Mouse (Mus musculus): ENCODE data around the gene Acbd3. TPM values are rescaled to one million over a fixed set of nuclear protein-coding genes. Genes with fewer than 3 reads are reported as not detected.

Gene Acbd3
- polyA plus RNA-seq (2014; fragmentation: Nextera tagmentation; extraction: Ambion mirVana), result 18.8 and 28.0 TPM in 2 replicates

DNA sequence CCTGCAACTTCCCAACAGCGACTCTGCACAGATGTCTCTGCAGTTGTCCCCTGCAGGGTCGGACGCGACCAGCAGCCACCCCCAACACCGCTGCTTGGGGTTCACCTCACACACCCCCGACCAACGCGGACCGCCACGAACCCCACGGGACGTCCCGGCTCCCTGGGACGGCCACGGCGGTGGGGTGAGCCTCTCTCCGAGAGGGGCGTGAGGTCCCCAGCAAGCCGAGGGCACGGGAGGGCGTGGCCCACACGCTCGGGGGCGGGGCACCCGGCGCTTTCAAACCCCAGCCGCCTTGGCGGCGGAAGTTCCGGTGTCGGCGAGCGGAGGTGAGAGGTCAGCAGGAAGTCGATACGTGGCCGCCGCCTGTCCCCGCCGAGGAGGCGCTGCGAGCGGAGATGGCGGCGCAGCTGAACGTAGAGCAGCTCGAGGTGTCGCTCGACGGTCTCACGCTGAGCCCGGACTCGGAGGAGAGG is at the start of gene Acbd3:
Gene Acbd3 (plus strand): TSS at position 340 of the 476 bp plus-strand sequence.
- Histone ChIP-seq H3K4me1 (ENCODE audit: control insufficient read depth, insufficient read depth, low read length) (peaks cover 11% of the 10 kb centered on the region), H3K4me2 (replicated peaks; ENCODE audit: low read depth, low read length) (peak within 1 kb of the TSS; percentile 67), H3K9ac (ENCODE audit: low read depth, low read length) (peak within 1 kb of the TSS; percentile 99), H3K27me3 (ENCODE audit: control insufficient read depth, insufficient read depth, low read length) (no peaks in the 10 kb centered on the region), H3K9me3 (ENCODE audit: control insufficient read depth, low read length) (no peaks in the 10 kb centered on the region), H3K4me3 (ENCODE audit: low read length) (peak within 1 kb of the TSS; percentile 100), H3K36me3 (ENCODE audit: control insufficient read depth, insufficient read depth, low read length) (no peaks in the 10 kb centered on the region), H3K27ac (ENCODE audit: low read depth, low read length) (peak within 1 kb of the TSS; percentile 93)
- 0% methylated on average over 48 of the region's 52 CpGs for WGBS
- peak; percentile 93 for ATAC-seq (ENCODE audit: low FRiP score, low TSS enrichment)

DNA sequence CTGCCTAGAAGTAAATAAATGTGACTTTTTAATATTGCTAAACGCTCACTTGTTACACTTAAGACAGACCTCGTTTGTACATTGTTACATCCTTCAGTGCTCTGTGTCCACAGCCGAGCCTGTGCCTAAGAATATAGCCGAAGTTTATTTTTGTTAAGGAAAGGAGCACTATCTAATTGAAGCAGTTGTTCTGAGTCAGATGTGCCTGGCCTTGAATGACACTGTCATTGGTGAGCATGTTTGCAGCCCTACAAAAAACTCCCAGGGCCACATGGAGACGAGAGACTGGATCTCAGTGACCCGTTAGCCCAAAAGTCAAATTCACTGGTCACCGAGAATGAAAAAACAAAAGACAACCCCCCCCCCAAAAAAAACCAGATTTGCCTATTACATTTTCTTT is 34.6 kb upstream of the Acbd3 start:
- Histone ChIP-seq H3K27me3 (ENCODE audit: control insufficient read depth, insufficient read depth, low read length) (peaks cover 16% of the 10 kb centered on the region), H3K9ac (ENCODE audit: low read depth, low read length) (no peak overlapping the region), H3K9me3 (ENCODE audit: control insufficient read depth, low read length) (no peaks in the 10 kb centered on the region), H3K27ac (ENCODE audit: low read depth, low read length) (no peak overlapping the region), H3K4me3 (ENCODE audit: low read length) (no peak overlapping the region), H3K4me1 (ENCODE audit: control insufficient read depth, insufficient read depth, low read length) (no peaks in the 10 kb centered on the region), H3K4me2 (replicated peaks; ENCODE audit: low read depth, low read length) (no peak overlapping the region), H3K36me3 (ENCODE audit: control insufficient read depth, insufficient read depth, low read length) (peaks cover 37% of the 10 kb centered on the region)
- ATAC-seq (ENCODE audit: low FRiP score, low TSS enrichment), result no peak
- 91% methylated on average over 7 of the region's 7 CpGs for WGBS

DNA sequence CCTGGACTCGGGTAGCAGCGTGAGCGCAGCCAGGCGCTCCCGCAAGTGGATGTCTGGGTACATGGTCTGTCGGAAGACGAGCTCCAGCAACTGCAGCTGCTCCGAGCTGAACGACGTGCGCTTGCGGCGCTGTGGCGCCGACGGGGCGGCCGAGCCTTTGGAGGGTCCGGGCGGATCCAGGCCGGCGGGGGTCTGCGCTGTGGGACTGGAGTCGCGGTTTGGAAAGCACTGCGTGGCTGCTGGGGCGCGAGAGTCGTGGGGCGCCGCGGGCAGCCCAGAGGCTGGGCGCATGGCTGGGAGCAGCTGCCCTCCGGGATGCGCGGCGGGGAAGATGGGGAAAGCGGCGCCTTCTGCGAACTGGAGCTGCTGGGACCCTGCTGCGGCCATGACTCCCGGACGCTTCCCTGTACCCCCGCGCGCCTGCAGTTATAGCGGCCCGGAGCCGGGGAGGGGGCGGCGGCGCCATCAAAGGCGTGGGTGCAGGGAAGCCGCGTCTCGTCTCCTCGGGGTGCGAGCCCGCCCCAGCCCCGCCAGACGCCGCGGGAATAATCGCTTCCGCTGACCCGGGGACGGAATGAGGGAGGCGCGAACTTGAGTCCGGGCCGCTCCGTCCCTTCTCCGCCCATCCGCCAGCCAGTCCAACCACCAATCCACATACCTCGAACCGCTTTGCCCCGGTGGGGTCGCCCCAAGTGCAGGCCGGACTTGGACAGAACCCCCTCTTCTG is 29.1 kb upstream of the Acbd3 start, which contains the start of gene Mixl1:
Gene Mixl1 (minus strand): TSS at position 409 of the 727 bp plus-strand sequence.
- peak within 1 kb of the TSS; percentile 59 for H3K4me2 ChIP-seq (replicated peaks; ENCODE audit: low read depth, low read length)
- peak; percentile 54; the same call in 1 of the 2 replicates for ATAC-seq (ENCODE audit: low FRiP score, low TSS enrichment)
- under 1% methylated on average over 63 of the region's 79 CpGs for WGBS
- peak within 1 kb of the TSS; percentile 45 for H3K4me3 ChIP-seq (ENCODE audit: low read length)
- H3K9me3 ChIP-seq (ENCODE audit: control insufficient read depth, low read length), result no peaks in the 10 kb centered on the region
- H3K27ac ChIP-seq (ENCODE audit: low read depth, low read length), result no peak within 1 kb of the TSS
- peaks cover 5% of the 10 kb centered on the region; the same call in 1 of the 2 replicates for H3K36me3 ChIP-seq (ENCODE audit: control insufficient read depth, insufficient read depth, low read length)
- peaks cover 36% of the 10 kb centered on the region for H3K27me3 ChIP-seq (ENCODE audit: control insufficient read depth, insufficient read depth, low read length)
- H3K9ac ChIP-seq (ENCODE audit: low read depth, low read length), result peak within 1 kb of the TSS; percentile 19; the same call in 1 of the 2 replicates
- 0 out of 2 replicates have a peak, but pooled peaks cover 4% of the 10 kb centered on the region for H3K4me1 ChIP-seq (ENCODE audit: control insufficient read depth, insufficient read depth, low read length)

DNA sequence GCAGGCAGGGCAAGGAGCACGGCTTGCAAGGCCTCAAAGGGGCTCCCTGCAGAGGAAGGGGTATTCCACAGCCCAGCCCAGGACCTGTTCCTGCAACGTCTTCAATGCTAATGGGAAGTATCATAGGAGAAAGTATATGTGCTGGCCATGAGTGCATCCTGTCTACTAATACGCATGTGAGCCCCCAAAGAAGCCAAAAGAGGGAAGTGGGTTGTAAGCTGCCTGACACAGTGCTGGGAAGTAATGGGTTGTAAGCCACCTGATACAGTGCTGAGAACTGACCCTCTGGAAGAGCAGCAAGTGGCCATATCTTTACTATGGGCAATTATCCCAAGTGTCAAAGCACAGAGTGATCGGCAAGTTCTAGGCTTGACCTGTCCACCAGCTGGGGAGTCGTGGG is 27.8 kb upstream of the Acbd3 start:
- Histone ChIP-seq H3K9me3 (ENCODE audit: control insufficient read depth, low read length) (no peaks in the 10 kb centered on the region), H3K27ac (ENCODE audit: low read depth, low read length) (no peak overlapping the region), H3K4me1 (ENCODE audit: control insufficient read depth, insufficient read depth, low read length) (0 out of 2 replicates have a peak, but pooled peaks cover 4% of the 10 kb centered on the region), H3K4me2 (replicated peaks; ENCODE audit: low read depth, low read length) (no peak overlapping the region), H3K27me3 (ENCODE audit: control insufficient read depth, insufficient read depth, low read length) (peaks cover 36% of the 10 kb centered on the region), H3K9ac (ENCODE audit: low read depth, low read length) (no peak overlapping the region), H3K4me3 (ENCODE audit: low read length) (no peak overlapping the region), H3K36me3 (ENCODE audit: control insufficient read depth, insufficient read depth, low read length) (no peaks in the 10 kb centered on the region)
- WGBS, result 42% methylated on average over 5 of the region's 5 CpGs
- no peak for ATAC-seq (ENCODE audit: low FRiP score, low TSS enrichment)

DNA sequence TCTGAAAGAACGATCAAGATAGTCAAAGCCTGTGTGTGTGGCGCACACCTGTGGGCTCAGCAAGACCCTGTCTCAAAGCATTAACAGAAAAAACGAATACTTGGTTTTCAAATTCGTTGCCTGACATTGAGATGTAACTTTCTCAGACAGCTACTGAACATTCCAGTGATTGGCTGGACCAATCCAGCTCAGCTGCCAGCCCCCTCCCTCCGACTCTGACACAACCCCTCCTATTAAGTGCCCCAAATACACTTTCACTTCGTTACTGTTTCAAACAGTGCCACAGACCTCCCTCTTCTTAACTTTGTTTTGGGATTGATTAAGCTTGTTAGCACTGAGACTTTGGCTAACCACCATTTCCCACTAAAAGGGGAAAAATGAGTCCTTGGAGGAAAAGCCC is 22.4 kb upstream of the Acbd3 start:
- H3K4me3 ChIP-seq (ENCODE audit: low read length), result no peak overlapping the region

DNA sequence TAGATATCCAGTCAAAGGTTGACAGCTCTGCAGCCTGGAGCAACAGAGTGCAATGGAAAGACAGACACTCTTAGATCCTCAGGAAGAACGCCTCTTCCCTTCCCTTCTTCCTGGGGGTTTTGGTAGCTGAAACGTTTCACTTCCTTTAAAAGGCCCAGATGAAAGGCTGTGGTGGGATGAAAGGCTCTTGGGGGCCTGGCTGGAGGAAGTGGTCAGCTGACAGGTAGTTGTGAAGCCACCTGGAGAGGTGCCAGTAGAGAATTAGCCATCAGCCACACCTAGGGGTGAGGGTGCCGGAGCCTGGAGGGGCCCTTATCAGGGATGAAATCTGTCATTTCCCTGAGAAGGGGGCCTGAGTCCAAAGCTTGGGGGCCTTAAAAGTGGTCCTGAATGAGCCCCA is 18.5 kb upstream of the Acbd3 start:
- H3K9me3 ChIP-seq (ENCODE audit: control insufficient read depth, low read length), result no peaks in the 10 kb centered on the region
- H3K36me3 ChIP-seq (ENCODE audit: control insufficient read depth, insufficient read depth, low read length), result no peaks in the 10 kb centered on the region
- H3K27me3 ChIP-seq (ENCODE audit: control insufficient read depth, insufficient read depth, low read length), result no peaks in the 10 kb centered on the region
- no peak overlapping the region for H3K27ac ChIP-seq (ENCODE audit: low read depth, low read length)
- H3K4me2 ChIP-seq (replicated peaks; ENCODE audit: low read depth, low read length), result no peak overlapping the region
- no peak for ATAC-seq (ENCODE audit: low FRiP score, low TSS enrichment)
- no peak overlapping the region for H3K4me3 ChIP-seq (ENCODE audit: low read length)
- no peak overlapping the region for H3K9ac ChIP-seq (ENCODE audit: low read depth, low read length)
- WGBS, result 43% methylated on average over 3 of the region's 3 CpGs
- H3K4me1 ChIP-seq (ENCODE audit: control insufficient read depth, insufficient read depth, low read length), result no peaks in the 10 kb centered on the region

More for the DNA sequence above, 22.4 kb upstream of the Acbd3 start:
- WGBS, result 37% methylated on average over 6 of the region's 6 CpGs
- Histone ChIP-seq H3K4me1 (ENCODE audit: control insufficient read depth, insufficient read depth, low read length) (no peaks in the 10 kb centered on the region), H3K4me2 (replicated peaks; ENCODE audit: low read depth, low read length) (no peak overlapping the region), H3K9ac (ENCODE audit: low read depth, low read length) (no peak overlapping the region), H3K27me3 (ENCODE audit: control insufficient read depth, insufficient read depth, low read length) (no peaks in the 10 kb centered on the region; the same call in 1 of the 2 replicates), H3K9me3 (ENCODE audit: control insufficient read depth, low read length) (no peaks in the 10 kb centered on the region), H3K36me3 (ENCODE audit: control insufficient read depth, insufficient read depth, low read length) (no peaks in the 10 kb centered on the region), H3K27ac (ENCODE audit: low read depth, low read length) (no peak overlapping the region)
- no peak for ATAC-seq (ENCODE audit: low FRiP score, low TSS enrichment)

DNA sequence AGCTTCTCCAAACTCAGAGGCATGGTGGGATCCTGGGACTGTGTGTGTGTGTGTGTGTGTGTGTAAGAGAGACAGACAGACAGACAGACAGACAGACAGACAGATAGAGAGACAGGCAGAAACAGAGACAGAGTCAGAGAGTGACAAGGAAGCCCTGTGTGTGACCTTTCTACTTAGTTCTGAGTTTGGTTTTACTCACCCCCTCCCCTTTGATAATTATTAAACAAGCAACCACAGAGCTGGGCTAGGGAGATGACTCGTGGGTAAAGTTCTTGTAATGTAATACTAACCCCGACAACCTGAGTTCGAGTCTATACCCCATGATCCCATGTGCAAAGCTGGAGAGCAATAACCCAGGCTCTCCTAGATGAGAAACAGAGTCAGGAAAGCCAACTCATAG is 18.0 kb upstream of the Acbd3 start:
- Histone ChIP-seq H3K9me3 (ENCODE audit: control insufficient read depth, low read length) (no peaks in the 10 kb centered on the region), H3K4me1 (ENCODE audit: control insufficient read depth, insufficient read depth, low read length) (no peaks in the 10 kb centered on the region), H3K27me3 (ENCODE audit: control insufficient read depth, insufficient read depth, low read length) (no peaks in the 10 kb centered on the region), H3K36me3 (ENCODE audit: control insufficient read depth, insufficient read depth, low read length) (no peaks in the 10 kb centered on the region), H3K4me2 (replicated peaks; ENCODE audit: low read depth, low read length) (no peak overlapping the region), H3K27ac (ENCODE audit: low read depth, low read length) (no peak overlapping the region), H3K4me3 (ENCODE audit: low read length) (no peak overlapping the region), H3K9ac (ENCODE audit: low read depth, low read length) (no peak overlapping the region)
- 76% methylated on average over 3 of the region's 3 CpGs for WGBS
- ATAC-seq (ENCODE audit: low FRiP score, low TSS enrichment), result no peak

DNA sequence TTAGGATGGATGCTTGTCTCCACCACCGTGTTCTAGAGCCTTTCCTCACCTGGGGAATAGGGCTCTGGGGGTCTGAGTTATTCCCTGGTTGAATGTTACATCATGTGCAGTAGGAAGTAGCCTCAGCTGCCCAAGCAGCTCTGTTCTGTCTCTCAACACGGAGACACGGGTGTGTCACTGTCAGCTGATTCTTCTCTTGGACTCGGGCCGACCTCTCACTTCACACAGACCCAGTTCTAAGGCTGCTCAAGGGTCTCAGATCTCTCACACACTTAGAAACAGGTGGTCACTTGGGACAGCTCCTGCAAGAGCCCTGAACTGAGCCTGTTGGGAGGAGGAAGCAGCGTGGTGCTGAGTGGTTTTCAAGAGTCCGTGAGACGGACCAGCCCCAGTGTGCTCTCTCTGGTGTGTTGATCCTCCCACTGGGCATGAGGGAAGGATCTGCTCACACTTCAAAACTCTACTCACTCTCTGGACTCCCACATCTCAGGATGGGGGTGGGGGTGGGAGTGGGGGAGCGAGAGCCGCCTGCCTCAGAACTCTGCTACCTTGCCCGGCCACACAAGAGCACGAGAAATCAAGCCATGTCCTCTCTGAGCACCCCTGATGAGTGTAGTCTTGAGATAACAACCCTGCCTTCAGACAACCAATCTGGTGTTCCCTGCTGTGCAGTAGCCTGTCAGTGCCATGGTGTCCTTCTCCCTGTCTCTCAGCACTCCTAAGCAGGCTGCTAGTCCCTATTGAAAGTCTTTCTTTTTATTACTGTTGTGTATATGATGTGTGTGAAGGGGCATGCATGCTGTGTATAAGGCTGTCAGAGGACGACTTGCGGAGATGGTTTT is 16.7 kb upstream of the Acbd3 start:
- Histone ChIP-seq H3K9me3 (ENCODE audit: control insufficient read depth, low read length) (no peaks in the 10 kb centered on the region), H3K36me3 (ENCODE audit: control insufficient read depth, insufficient read depth, low read length) (no peaks in the 10 kb centered on the region), H3K9ac (ENCODE audit: low read depth, low read length) (no peak overlapping the region), H3K4me1 (ENCODE audit: control insufficient read depth, insufficient read depth, low read length) (no peaks in the 10 kb centered on the region), H3K27me3 (ENCODE audit: control insufficient read depth, insufficient read depth, low read length) (no peaks in the 10 kb centered on the region), H3K4me3 (ENCODE audit: low read length) (no peak overlapping the region), H3K4me2 (replicated peaks; ENCODE audit: low read depth, low read length) (no peak overlapping the region), H3K27ac (ENCODE audit: low read depth, low read length) (no peak overlapping the region)
- ATAC-seq (ENCODE audit: low FRiP score, low TSS enrichment), result no peak
- 80% methylated on average over 14 of the region's 14 CpGs for WGBS

All from kidney, embryonic 14.5 days (tissue).